Mouse (Mus musculus) midbrain, embryonic 10.5 days (tissue): ENCODE data around the gene Rims1. TPM values are rescaled to one million over a fixed set of nuclear protein-coding genes. Genes with fewer than 3 reads are reported as not detected.

Experiments
- DNase-seq: peaks from one replicate; pipeline ENCODE4 v3.0.0-alpha.2; 2017; ENCODE audit warnings: low spot score
- H3K27ac ChIP-seq: fragments of 300-500 bp; sonication (generic); replicated peaks from 2 replicates; pipeline ENCODE4 v1.5.1; 2016; ENCODE audit warnings: mild to moderate bottlenecking
- H3K27me3 ChIP-seq: fragments of 300-500 bp; sonication (generic); 2 replicates; pipeline ENCODE4 v1.6.1; 2016; ENCODE audit warnings: low read depth, mild to moderate bottlenecking; ENCODE audit not compliant: poor library complexity, severe bottlenecking
- H3K36me3 ChIP-seq: fragments of 300-500 bp; sonication (generic); 2 replicates; pipeline ENCODE4 v1.6.1; 2016; ENCODE audit warnings: mild to moderate bottlenecking, moderate library complexity
- H3K4me1 ChIP-seq: fragments of 300-500 bp; sonication (generic); 2 replicates; pipeline ENCODE4 v1.6.1; 2016
- H3K4me3 ChIP-seq: fragments of 300-500 bp; sonication (generic); 2 replicates; pipeline ENCODE4 v1.5.1; 2016; ENCODE audit warnings: mild to moderate bottlenecking, moderate library complexity
- H3K9me3 ChIP-seq: fragments of 300-500 bp; sonication (generic); replicated peaks from 2 replicates; pipeline ENCODE4 v1.6.1; 2016; ENCODE audit warnings: mild to moderate bottlenecking
- whole genome bisulfite sequencing: fragments of 180-500 bp; shearing (Covaris S2); methylation state at CpG from one replicate; pipeline ENCODE4 v1.1.7; 2016; 5-methylcytosine and 5-hydroxymethylcytosine counted together
- polyA plus RNA-seq: library from polyadenylated mRNA; unstranded; fragments of >200 nt; fragmentation: Nextera tagmentation; extraction: Ambion mirVana; gene quantifications from 2 replicates; pipeline ENCODE4 v1.2.1, GENCODE M21; 2016

Rims1 gene
- polyA plus RNA-seq, 1 experiment from 2014 or later, result 1.2 TPM

GRCm38 (mm10) chr1:22615601-22616000 is 190.2 kb downstream of the Rims1 start:
- 75% methylated on average over 4 of the region's 4 CpGs for WGBS
- H3K4me1 ChIP-seq, result no peaks in the 10 kb centered on the region

GRCm38 (mm10) chr1:22613609-22614008 is 192.2 kb downstream of the Rims1 start:
- H3K36me3 ChIP-seq, result no peaks in the 10 kb centered on the region
- no peaks in the 10 kb centered on the region for H3K27me3 ChIP-seq
- H3K4me1 ChIP-seq, result no peaks in the 10 kb centered on the region
- 89% methylated on average over 3 of the region's 3 CpGs for WGBS
- H3K27ac ChIP-seq, result no peak overlapping the region
- H3K9me3 ChIP-seq, result no peaks in the 10 kb centered on the region
- DNase-seq, result no peak
- no peak overlapping the region for H3K4me3 ChIP-seq

More at GRCm38 (mm10) chr1:22615601-22616000, 190.2 kb downstream of the Rims1 start:
- no peak overlapping the region for H3K4me3 ChIP-seq
- H3K27me3 ChIP-seq, result no peaks in the 10 kb centered on the region
- H3K27ac ChIP-seq, result no peak overlapping the region
- no peaks in the 10 kb centered on the region for H3K36me3 ChIP-seq
- H3K9me3 ChIP-seq, result no peaks in the 10 kb centered on the region
- no peak for DNase-seq

GRCm38 (mm10) chr1:22604329-22605044 is 201.3 kb downstream of the Rims1 start:
- no peak for DNase-seq

DNA sequence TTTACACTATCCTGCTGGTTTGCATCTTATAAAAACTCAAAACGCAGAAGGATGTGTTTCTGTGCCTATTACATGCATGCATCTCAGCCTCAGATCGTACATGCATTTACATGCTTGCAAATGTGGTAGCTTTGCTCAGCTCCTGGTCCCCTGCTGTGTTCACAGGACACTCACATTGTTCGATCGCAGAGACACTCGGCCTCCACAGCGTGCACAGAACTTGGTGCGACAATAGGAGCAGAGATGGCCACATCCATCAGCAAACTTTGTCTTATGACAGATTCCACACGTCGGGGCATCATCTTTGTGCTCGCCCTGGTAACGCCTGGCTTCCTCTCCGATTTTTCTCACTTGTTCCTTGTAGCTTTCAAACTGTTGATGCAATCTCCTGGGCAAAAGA is 209.6 kb downstream of the Rims1 start:
- Histone ChIP-seq H3K4me3 (no peak overlapping the region), H3K36me3 (no peaks in the 10 kb centered on the region), H3K4me1 (peaks cover 3% of the 10 kb centered on the region; the same call in 1 of the 2 replicates), H3K27ac (no peak overlapping the region), H3K27me3 (no peaks in the 10 kb centered on the region), H3K9me3 (no peaks in the 10 kb centered on the region)
- no peak for DNase-seq
- 75% methylated on average over 12 of the region's 12 CpGs for WGBS

More at GRCm38 (mm10) chr1:22604329-22605044, 201.3 kb downstream of the Rims1 start:
- 73% methylated on average over 18 of the region's 18 CpGs for WGBS
- H3K27me3 ChIP-seq, result no peaks in the 10 kb centered on the region
- no peak overlapping the region for H3K27ac ChIP-seq
- no peaks in the 10 kb centered on the region for H3K4me1 ChIP-seq
- H3K36me3 ChIP-seq, result no peaks in the 10 kb centered on the region
- no peaks in the 10 kb centered on the region for H3K9me3 ChIP-seq
- H3K4me3 ChIP-seq, result no peak overlapping the region

DNA sequence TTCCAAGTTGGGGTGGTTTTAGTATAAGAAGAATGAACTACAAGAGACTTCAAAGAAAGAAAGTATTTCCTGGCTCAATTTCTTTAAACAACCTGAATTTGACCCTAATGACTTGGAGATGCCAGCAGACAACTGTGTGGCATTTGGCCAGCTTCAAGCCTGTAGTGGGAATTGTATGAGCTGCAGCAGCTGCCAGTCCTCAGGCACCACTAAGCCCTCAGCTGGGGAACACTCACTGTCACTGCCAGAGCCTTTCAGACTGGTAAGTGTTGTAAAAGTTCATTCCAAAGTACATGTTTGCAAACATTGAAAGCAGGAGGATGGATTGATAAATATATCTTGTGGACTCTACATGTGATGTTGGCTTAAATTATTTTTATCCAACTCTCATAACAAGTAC is 211.0 kb downstream of the Rims1 start:
- H3K4me1 ChIP-seq, result peaks cover 3% of the 10 kb centered on the region; the same call in 1 of the 2 replicates
- H3K36me3 ChIP-seq, result no peaks in the 10 kb centered on the region
- H3K4me3 ChIP-seq, result no peak overlapping the region
- H3K27me3 ChIP-seq, result no peaks in the 10 kb centered on the region
- DNase-seq, result no peak
- H3K27ac ChIP-seq, result no peak overlapping the region
- no peaks in the 10 kb centered on the region for H3K9me3 ChIP-seq

DNA sequence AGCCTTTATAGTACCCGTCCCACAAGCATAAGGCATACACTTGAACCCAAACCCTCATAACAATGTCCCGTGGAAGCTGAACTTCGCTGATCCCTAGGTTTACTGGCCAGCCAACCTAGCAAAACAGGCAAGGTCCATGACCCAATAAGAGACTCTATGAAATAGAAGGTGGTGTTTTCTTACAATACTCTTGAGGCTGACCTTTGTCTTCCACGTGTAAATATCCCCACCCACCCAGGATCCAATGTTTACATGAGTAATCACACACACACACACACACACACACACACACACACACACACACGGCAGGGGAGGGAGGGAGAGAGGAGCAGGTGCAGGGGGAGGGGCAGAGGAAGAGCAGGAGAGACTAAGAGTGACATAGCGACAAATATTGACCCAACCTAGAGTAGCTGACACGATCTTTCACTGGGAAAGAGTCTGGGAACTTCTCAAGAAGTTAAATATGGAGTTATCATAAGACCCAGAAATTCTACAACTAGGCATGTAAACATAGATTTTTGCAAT is 217.9 kb downstream of the Rims1 start:
- no peaks in the 10 kb centered on the region for H3K9me3 ChIP-seq
- H3K27ac ChIP-seq, result no peak overlapping the region
- no peaks in the 10 kb centered on the region for H3K36me3 ChIP-seq
- 77% methylated on average over 7 of the region's 7 CpGs for WGBS
- no peak for DNase-seq
- no peak overlapping the region for H3K4me3 ChIP-seq
- H3K4me1 ChIP-seq, result no peaks in the 10 kb centered on the region
- H3K27me3 ChIP-seq, result no peaks in the 10 kb centered on the region

DNA sequence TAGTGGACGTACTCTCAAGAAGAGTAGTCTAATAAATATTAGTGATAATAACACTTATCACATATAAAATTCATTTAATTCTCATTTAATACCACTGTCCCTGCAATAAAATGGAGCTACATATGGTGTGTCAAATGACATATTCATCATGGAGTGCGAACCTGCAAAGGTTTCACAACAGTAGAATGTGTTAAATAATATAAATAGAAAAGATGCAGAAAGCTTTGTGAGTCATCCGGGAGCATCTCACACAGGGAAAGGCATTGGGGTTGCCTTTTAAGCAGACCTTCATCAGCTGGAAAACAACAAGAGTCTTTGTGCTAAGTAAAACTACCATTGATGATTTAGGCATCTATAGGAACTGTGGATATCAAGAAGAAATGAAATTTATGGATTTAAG is 220.2 kb downstream of the Rims1 start:
- Histone ChIP-seq H3K27me3 (no peaks in the 10 kb centered on the region), H3K27ac (no peak overlapping the region), H3K4me1 (no peaks in the 10 kb centered on the region), H3K36me3 (no peaks in the 10 kb centered on the region), H3K4me3 (no peak overlapping the region), H3K9me3 (no peaks in the 10 kb centered on the region)
- 86% methylated on average over 3 of the region's 3 CpGs for WGBS
- DNase-seq, result no peak

DNA sequence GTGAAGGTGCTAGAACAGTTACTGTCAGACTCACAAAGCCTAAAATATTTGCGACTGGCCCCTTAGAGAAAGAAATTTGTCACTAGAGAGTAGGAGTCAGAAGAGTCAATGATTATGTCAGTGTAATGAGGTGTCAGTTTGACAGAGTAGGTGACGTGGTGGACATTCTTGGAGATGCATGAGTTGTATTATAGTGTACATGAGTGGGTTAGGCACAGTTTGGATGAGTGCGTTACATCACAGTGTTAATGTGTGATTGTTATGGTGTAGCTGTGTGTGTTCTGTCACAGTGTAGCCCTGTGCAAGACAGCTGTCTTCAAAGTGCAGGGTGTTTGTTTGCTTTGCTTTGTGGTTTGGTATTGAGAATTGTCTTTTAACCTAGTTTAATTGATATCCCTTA is 226.3 kb downstream of the Rims1 start:
- Histone ChIP-seq H3K4me1 (no peaks in the 10 kb centered on the region), H3K36me3 (no peaks in the 10 kb centered on the region), H3K27ac (no peak overlapping the region), H3K9me3 (no peaks in the 10 kb centered on the region), H3K27me3 (no peaks in the 10 kb centered on the region), H3K4me3 (no peak overlapping the region)
- 85% methylated on average over 3 of the region's 3 CpGs for WGBS
- no peak for DNase-seq

DNA sequence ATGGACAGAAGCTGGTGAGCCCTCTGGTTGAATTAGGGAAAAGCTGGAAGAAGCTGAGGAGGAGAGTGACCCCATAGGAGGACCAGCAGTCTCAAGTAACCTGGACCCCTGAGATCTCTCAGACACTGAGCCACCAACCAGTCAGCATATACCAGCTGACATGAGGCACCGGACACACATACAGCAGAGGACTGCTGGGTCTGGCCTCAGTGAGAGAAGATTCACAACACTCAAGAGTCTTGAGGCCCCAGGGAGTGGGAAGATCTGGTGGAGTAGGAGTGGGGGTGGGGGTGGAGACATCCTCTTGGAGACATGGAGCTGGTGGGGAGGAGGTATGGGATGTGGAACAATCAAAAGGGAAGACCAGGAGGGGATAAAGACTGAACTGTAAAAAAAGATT is 233.1 kb downstream of the Rims1 start:
- 93% methylated on average over 1 of the region's 1 CpGs for whole genome bisulfite sequencing

DNA sequence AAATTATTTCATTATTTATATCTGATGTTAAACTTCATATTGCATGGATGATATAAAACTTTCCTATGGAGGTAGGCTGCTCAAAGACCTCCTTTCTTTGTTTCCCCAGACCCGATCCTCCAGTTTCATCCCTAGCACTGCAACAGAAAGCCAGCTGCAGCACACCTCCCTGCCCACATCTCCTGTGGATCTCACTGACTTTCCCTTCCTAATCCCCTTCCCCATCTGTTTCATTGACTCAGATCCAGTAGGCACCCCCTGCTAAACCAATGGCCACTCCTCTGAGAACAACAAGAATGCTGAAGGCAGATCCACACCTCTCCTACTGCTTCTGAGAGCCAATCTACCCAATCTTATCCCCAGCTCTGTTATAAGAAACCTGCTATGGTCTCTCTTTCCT is 259.5 kb downstream of the Rims1 start:
- no peak for DNase-seq
- H3K36me3 ChIP-seq, result no peaks in the 10 kb centered on the region
- no peaks in the 10 kb centered on the region for H3K9me3 ChIP-seq
- 61% methylated on average over 1 of the region's 1 CpGs for WGBS
- H3K4me1 ChIP-seq, result no peaks in the 10 kb centered on the region
- H3K4me3 ChIP-seq, result no peak overlapping the region
- H3K27ac ChIP-seq, result no peak overlapping the region
- no peaks in the 10 kb centered on the region for H3K27me3 ChIP-seq

More for the DNA sequence above, 233.1 kb downstream of the Rims1 start:
- no peak for DNase-seq
- Histone ChIP-seq H3K4me3 (no peak overlapping the region), H3K27ac (no peak overlapping the region), H3K9me3 (no peaks in the 10 kb centered on the region), H3K4me1 (no peaks in the 10 kb centered on the region), H3K27me3 (no peaks in the 10 kb centered on the region), H3K36me3 (no peaks in the 10 kb centered on the region)

DNA sequence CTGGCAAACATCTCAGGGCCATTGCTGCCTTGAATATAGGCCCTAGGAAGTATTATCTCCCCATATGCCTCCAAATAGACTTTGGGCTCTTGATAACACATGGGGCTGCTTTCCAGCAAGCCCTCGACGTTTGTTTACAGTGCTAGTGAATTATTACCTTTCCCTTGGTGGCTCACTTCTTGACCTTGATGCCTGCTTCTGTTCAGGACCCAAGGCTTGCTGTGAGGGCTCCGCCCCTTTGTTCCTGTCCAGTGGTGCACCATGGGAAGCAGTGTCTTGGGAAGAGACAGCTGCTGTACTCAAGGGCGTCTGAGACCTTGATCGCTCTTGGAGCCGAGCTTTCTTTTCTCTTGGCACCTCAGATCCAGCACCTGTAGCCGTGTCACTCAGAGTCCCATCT is 267.7 kb downstream of the Rims1 start:
- no peak for DNase-seq
- 83% methylated on average over 7 of the region's 7 CpGs for WGBS
- no peaks in the 10 kb centered on the region for H3K36me3 ChIP-seq
- peaks cover 41% of the 10 kb centered on the region for H3K27me3 ChIP-seq
- no peaks in the 10 kb centered on the region for H3K9me3 ChIP-seq
- H3K27ac ChIP-seq, result no peak overlapping the region
- H3K4me3 ChIP-seq, result no peak overlapping the region
- peaks cover 5% of the 10 kb centered on the region; the same call in 1 of the 2 replicates for H3K4me1 ChIP-seq

- H3K4me3 ChIP-seq, result no peak overlapping the region
- no peaks in the 10 kb centered on the region for H3K9me3 ChIP-seq
- DNase-seq, result no peak
- peaks cover 8% of the 10 kb centered on the region; the same call in 1 of the 2 replicates for H3K4me1 ChIP-seq
- WGBS, result 90% methylated on average over 2 of the region's 2 CpGs
- H3K36me3 ChIP-seq, result no peaks in the 10 kb centered on the region
- H3K27me3 ChIP-seq, result peaks cover 55% of the 10 kb centered on the region
- H3K27ac ChIP-seq, result no peak overlapping the region
These were observed 269.0 kb downstream of the Rims1 start for GRCm38 (mm10) chr1:22536776-22537175.

DNA sequence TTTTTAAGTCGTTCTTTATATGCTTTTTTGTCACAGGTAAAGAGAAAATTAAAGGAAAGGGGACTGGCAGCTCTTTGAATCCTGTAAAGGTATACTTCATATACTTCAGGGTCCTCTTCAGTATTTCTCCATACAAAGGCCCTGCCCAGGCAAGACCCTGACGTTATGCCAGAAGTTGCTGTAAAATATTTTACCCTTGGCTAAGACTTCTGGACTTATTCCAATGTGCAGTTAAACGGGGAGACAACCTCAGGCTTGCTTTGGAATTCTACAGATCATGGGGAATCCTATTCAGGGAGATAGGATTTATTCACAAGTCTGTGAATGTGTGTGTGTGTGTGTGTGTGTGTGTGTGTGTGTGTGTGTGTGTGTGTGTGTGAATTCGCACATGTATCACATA is 270.7 kb downstream of the Rims1 start:
- Histone ChIP-seq H3K4me1 (peaks cover 8% of the 10 kb centered on the region; the same call in 1 of the 2 replicates), H3K27me3 (peaks cover 59% of the 10 kb centered on the region), H3K9me3 (no peaks in the 10 kb centered on the region), H3K36me3 (no peaks in the 10 kb centered on the region), H3K4me3 (no peak overlapping the region), H3K27ac (no peak overlapping the region)
- DNase-seq, result no peak
- 65% methylated on average over 4 of the region's 4 CpGs for WGBS
